Mouse (Mus musculus) forebrain, embryonic 12.5 days (tissue): ENCODE results near the gene Itpkb. TPM values are rescaled to one million over a fixed set of nuclear protein-coding genes. Genes with fewer than 3 reads are reported as not detected.
A peak's percentile ranks its signal among the peaks of the same experiment; 100 is the strongest.

Experiments
- ATAC-seq: fragments of 200-750 bp; cut with Nextera tagmentation; 2 replicates; pipeline ENCODE4 v1.8.0; 2017; ENCODE audit warnings: moderate TSS enrichment; ENCODE audit not compliant: low FRiP score
- H3K27ac ChIP-seq: fragments of 300-500 bp; sonication (generic); 2 replicates; pipeline ENCODE4 v1.5.1; 2016; ENCODE audit warnings: mild to moderate bottlenecking
- H3K27me3 ChIP-seq: fragments of 300-500 bp; sonication (generic); 2 replicates; pipeline ENCODE4 v1.6.1; 2016; ENCODE audit warnings: mild to moderate bottlenecking
- H3K36me3 ChIP-seq: fragments of 300-500 bp; sonication (generic); replicated peaks from 2 replicates; pipeline ENCODE4 v1.6.1; 2016; ENCODE audit warnings: mild to moderate bottlenecking
- H3K4me1 ChIP-seq: fragments of 300-500 bp; sonication (generic); 2 replicates; pipeline ENCODE4 v1.6.1; 2016
- H3K4me2 ChIP-seq: fragments of 300-500 bp; sonication (generic); 2 replicates; pipeline ENCODE4 v1.6.1; 2016; ENCODE audit warnings: mild to moderate bottlenecking, moderate library complexity
- H3K4me3 ChIP-seq: fragments of 300-500 bp; sonication (generic); replicated peaks from 2 replicates; pipeline ENCODE4 v1.5.1; 2016; ENCODE audit warnings: mild to moderate bottlenecking
- H3K9ac ChIP-seq: fragments of 300-500 bp; sonication (generic); 2 replicates; pipeline ENCODE4 v1.6.1; 2016; ENCODE audit warnings: mild to moderate bottlenecking
- H3K9me3 ChIP-seq: fragments of 300-500 bp; sonication (generic); 2 replicates; pipeline ENCODE4 v1.6.1; 2016
- WGBS: fragments of 180-500 bp; shearing (Covaris S2); methylation state at CpG from one replicate; pipeline ENCODE4 v1.1.7; 2016; 5-methylcytosine and 5-hydroxymethylcytosine counted together
- polyA plus RNA-seq: library from polyadenylated mRNA; unstranded; fragments of >200 nt; fragmentation: Nextera tagmentation; extraction: Ambion mirVana; gene quantifications from 2 replicates; pipeline ENCODE4 v1.2.1, GENCODE M21; 2016

The Itpkb gene
- polyA plus RNA-seq, 1 experiment from 2014 or later: 4.2 TPM

DNA sequence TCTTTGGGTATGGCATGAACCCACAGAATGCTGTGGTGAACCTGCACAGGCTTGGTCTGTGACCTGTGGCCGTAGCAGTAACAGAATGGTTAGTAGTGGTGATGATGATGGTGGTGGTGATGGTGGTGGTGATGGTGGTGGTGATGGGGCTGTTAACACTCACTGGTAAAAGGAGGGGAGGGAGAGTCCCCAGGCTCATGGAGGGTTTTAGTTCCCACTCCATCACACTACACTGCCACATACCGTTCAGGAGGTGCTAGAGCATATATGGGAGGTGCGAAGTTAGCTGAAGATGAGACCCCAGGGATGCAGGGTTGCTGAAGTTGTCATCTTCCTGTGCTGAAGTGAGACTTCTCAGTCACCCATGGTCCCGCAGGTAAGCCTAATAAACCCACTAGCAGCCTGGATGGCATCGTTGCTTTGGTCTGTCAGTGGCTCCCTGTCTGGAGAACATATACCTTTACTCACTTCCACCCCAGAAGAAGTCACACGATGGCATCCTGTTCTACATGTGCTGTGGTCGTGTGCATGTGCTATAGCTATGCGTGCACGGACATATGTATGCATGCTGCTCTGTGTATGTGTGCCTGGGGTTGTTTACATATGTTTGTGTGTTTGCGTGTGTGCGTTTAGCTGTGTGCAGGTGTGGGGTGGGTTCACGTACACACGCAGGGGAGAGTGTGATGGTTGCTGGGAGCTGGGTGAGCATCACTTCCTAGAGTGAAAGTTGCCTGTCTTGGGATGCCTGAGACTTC is 24.9 kb downstream of the Itpkb start:
- Histone ChIP-seq H3K4me1 (peaks cover 13% of the 10 kb centered on the region), H3K27ac (no peak overlapping the region), H3K27me3 (no peaks in the 10 kb centered on the region), H3K9ac (no peak overlapping the region), H3K36me3 (no peaks in the 10 kb centered on the region), H3K9me3 (no peaks in the 10 kb centered on the region), H3K4me3 (no peak overlapping the region), H3K4me2 (no peak overlapping the region)
- ATAC-seq: no peak
- 93% methylated on average over 13 of the region's 13 CpGs for WGBS

- Histone ChIP-seq H3K27me3 (no peaks in the 10 kb centered on the region), H3K9ac (no peak overlapping the region), H3K36me3 (no peaks in the 10 kb centered on the region), H3K4me2 (no peak overlapping the region), H3K9me3 (no peaks in the 10 kb centered on the region), H3K27ac (no peak overlapping the region), H3K4me1 (peaks cover 8% of the 10 kb centered on the region; the same call in 1 of the 2 replicates), H3K4me3 (no peak overlapping the region)
- WGBS: 80% methylated on average over 4 of the region's 4 CpGs
- ATAC-seq: no peak
Observed at GRCm38 (mm10) chr1:180356176-180356575, 25.9 kb downstream of the Itpkb start.

- no peak for ATAC-seq
Observed at GRCm38 (mm10) chr1:180356857-180357256, 26.6 kb downstream of the Itpkb start.

GRCm38 (mm10) chr1:180357893-180358331 is 27.6 kb downstream of the Itpkb start:
- no peaks in the 10 kb centered on the region for H3K27me3 ChIP-seq
- no peak overlapping the region for H3K4me3 ChIP-seq
- H3K4me2 ChIP-seq: no peak overlapping the region
- no peaks in the 10 kb centered on the region for H3K36me3 ChIP-seq
- WGBS: 83% methylated on average over 7 of the region's 7 CpGs
- no peak overlapping the region for H3K27ac ChIP-seq
- H3K9me3 ChIP-seq: no peaks in the 10 kb centered on the region
- no peak overlapping the region for H3K9ac ChIP-seq
- H3K4me1 ChIP-seq: 0 out of 2 replicates have a peak, but pooled peaks cover 2% of the 10 kb centered on the region
- no peak for ATAC-seq

More at GRCm38 (mm10) chr1:180356857-180357256, 26.6 kb downstream of the Itpkb start:
- Histone ChIP-seq H3K36me3 (no peaks in the 10 kb centered on the region), H3K9ac (no peak overlapping the region), H3K4me1 (0 out of 2 replicates have a peak, but pooled peaks cover 2% of the 10 kb centered on the region), H3K4me3 (no peak overlapping the region), H3K27me3 (no peaks in the 10 kb centered on the region), H3K9me3 (no peaks in the 10 kb centered on the region), H3K27ac (no peak overlapping the region), H3K4me2 (no peak overlapping the region)
- WGBS: 76% methylated on average over 6 of the region's 6 CpGs

GRCm38 (mm10) chr1:180358466-180358865 is 28.2 kb downstream of the Itpkb start:
- no peak for ATAC-seq
- WGBS: 85% methylated on average over 9 of the region's 9 CpGs

DNA sequence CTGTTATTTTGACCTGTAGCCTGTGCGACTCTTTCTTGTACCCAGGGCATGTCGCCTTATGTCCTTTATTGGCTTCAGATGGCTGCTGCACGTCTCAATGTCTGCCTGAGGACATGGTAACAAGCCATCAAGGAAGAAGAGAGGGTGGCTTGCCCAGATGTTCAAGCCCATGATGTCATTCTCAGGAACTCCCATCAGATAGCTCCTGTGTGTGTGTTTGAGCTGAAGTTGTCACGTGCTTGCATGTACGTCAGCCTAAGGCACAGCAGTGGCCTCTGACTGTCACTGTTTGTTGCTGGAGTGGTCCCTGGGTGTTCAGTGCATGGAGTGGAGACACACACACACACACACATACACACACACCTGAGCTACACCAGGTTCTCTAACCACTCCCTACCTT is 29.0 kb downstream of the Itpkb start:
- ATAC-seq: no peak
- no peaks in the 10 kb centered on the region for H3K36me3 ChIP-seq
- H3K27ac ChIP-seq: no peak overlapping the region
- H3K27me3 ChIP-seq: no peaks in the 10 kb centered on the region
- no peaks in the 10 kb centered on the region for H3K9me3 ChIP-seq
- H3K4me2 ChIP-seq: no peak overlapping the region
- H3K4me3 ChIP-seq: no peak overlapping the region
- no peak overlapping the region for H3K9ac ChIP-seq
- WGBS: 83% methylated on average over 5 of the region's 5 CpGs
- 0 out of 2 replicates have a peak, but pooled peaks cover 7% of the 10 kb centered on the region for H3K4me1 ChIP-seq

More at GRCm38 (mm10) chr1:180358466-180358865, 28.2 kb downstream of the Itpkb start:
- H3K9ac ChIP-seq: no peak overlapping the region
- no peak overlapping the region for H3K4me3 ChIP-seq
- H3K4me1 ChIP-seq: 0 out of 2 replicates have a peak, but pooled peaks cover 2% of the 10 kb centered on the region
- no peak overlapping the region for H3K27ac ChIP-seq
- H3K4me2 ChIP-seq: no peak overlapping the region
- no peaks in the 10 kb centered on the region for H3K27me3 ChIP-seq
- no peaks in the 10 kb centered on the region for H3K36me3 ChIP-seq
- no peaks in the 10 kb centered on the region for H3K9me3 ChIP-seq

GRCm38 (mm10) chr1:180362176-180362575 is 31.9 kb downstream of the Itpkb start:
- Histone ChIP-seq H3K4me2 (no peak overlapping the region), H3K4me1 (peaks cover 19% of the 10 kb centered on the region), H3K36me3 (no peaks in the 10 kb centered on the region), H3K9ac (no peak overlapping the region), H3K27me3 (no peaks in the 10 kb centered on the region), H3K9me3 (no peaks in the 10 kb centered on the region), H3K27ac (no peak overlapping the region), H3K4me3 (no peak overlapping the region)
- WGBS: 96% methylated on average over 4 of the region's 4 CpGs
- ATAC-seq: no peak

DNA sequence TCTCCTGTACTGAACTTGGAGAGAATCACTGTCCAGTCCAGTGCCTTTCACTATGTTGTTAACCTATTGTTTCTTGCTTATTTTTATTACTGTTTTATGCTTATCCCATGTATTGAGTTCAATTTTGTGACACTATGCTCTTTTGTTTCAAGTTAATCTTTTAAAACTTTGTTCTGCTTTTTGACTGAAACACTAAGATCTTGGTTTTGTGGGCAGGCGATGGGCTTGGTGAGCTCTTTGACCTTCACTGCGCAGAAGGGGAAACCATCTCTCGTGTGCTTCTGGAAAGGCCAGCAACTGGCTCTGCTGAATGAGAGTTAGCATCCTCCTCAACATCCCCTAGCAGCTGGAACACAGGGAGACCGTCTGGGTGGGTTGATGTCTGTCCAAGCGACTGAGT is 32.6 kb downstream of the Itpkb start:
- Histone ChIP-seq H3K27me3 (no peaks in the 10 kb centered on the region), H3K4me1 (peaks cover 19% of the 10 kb centered on the region), H3K27ac (no peak overlapping the region), H3K9me3 (no peaks in the 10 kb centered on the region), H3K36me3 (no peaks in the 10 kb centered on the region), H3K4me2 (no peak overlapping the region), H3K9ac (no peak overlapping the region), H3K4me3 (no peak overlapping the region)
- 84% methylated on average over 5 of the region's 5 CpGs for WGBS
- no peak for ATAC-seq

DNA sequence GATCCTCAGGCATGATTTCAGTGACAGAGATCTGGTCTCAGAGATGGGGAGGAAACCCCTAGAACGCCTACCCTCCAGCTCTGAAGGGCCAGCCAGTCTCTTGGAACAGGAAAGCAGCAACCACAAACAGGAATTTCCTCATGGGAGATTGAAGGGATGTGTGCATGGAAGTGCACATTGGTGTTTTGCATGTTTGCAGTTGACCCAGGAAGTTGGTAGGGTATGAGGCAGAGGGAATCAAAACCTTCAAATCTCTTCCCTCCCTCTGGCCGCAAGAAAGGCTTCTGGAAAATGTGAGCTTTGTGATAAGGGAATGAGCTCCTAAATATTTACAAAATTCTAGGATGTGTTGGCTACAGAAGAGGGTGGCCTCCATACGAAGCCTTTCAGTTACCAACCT is 33.0 kb downstream of the Itpkb start:
- Histone ChIP-seq H3K27me3 (no peaks in the 10 kb centered on the region), H3K27ac (no peak overlapping the region), H3K9ac (no peak overlapping the region), H3K9me3 (no peaks in the 10 kb centered on the region), H3K4me1 (peaks cover 19% of the 10 kb centered on the region), H3K36me3 (no peaks in the 10 kb centered on the region), H3K4me2 (no peak overlapping the region), H3K4me3 (no peak overlapping the region)
- 88% methylated on average over 3 of the region's 3 CpGs for WGBS
- ATAC-seq: no peak

GRCm38 (mm10) chr1:180364005-180364404 is 33.7 kb downstream of the Itpkb start:
- Histone ChIP-seq H3K9ac (no peak overlapping the region), H3K36me3 (no peaks in the 10 kb centered on the region), H3K9me3 (no peaks in the 10 kb centered on the region), H3K27me3 (no peaks in the 10 kb centered on the region), H3K4me2 (0 out of 2 replicates have a peak overlapping the region, but pooled peaks have one; percentile 2), H3K4me3 (no peak overlapping the region), H3K27ac (peak overlapping the region; percentile 16; the same call in 1 of the 2 replicates), H3K4me1 (peaks cover 19% of the 10 kb centered on the region)
- 81% methylated on average over 17 of the region's 17 CpGs for whole genome bisulfite sequencing
- ATAC-seq: no peak

- H3K9ac ChIP-seq: no peak overlapping the region
- no peaks in the 10 kb centered on the region for H3K9me3 ChIP-seq
- H3K36me3 ChIP-seq: no peaks in the 10 kb centered on the region
- H3K4me2 ChIP-seq: peak overlapping the region; percentile 62
- H3K27me3 ChIP-seq: no peaks in the 10 kb centered on the region
- H3K27ac ChIP-seq: peak overlapping the region; percentile 92
- peak; percentile 37 for ATAC-seq
- peak overlapping the region; percentile 40 for H3K4me3 ChIP-seq
- peaks cover 19% of the 10 kb centered on the region for H3K4me1 ChIP-seq
- 21% methylated on average over 2 of the region's 2 CpGs for WGBS
Observed at GRCm38 (mm10) chr1:180364720-180365119, 34.4 kb downstream of the Itpkb start.

- Histone ChIP-seq H3K9me3 (no peaks in the 10 kb centered on the region), H3K36me3 (no peaks in the 10 kb centered on the region), H3K4me2 (peak overlapping the region; percentile 62), H3K4me3 (peak overlapping the region; percentile 40), H3K27ac (peak overlapping the region; percentile 92), H3K27me3 (no peaks in the 10 kb centered on the region), H3K4me1 (peaks cover 19% of the 10 kb centered on the region), H3K9ac (peak overlapping the region; percentile 66)
- peak; percentile 98 for ATAC-seq
- WGBS: 2% methylated on average over 29 of the region's 29 CpGs
Observed at GRCm38 (mm10) chr1:180365180-180365810, 35.0 kb downstream of the Itpkb start.
